Mouse (Mus musculus) effector memory CD4-positive, alpha-beta T cell, adult 7 months (primary cell): Measurements from ENCODE around the gene Gng11. TPM values are rescaled to one million over a fixed set of nuclear protein-coding genes. Genes with fewer than 3 reads are reported as not detected.

ENCODE experiments used
- polyA plus RNA-seq: library from polyadenylated mRNA; unstranded; fragments of 100-300 nt; shearing (Covaris generic); gene quantifications from one replicate; pipeline ENCODE4 v1.2.1, GENCODE M21; 2017

Gng11 gene
- not detected for polyA plus RNA-seq

DNA sequence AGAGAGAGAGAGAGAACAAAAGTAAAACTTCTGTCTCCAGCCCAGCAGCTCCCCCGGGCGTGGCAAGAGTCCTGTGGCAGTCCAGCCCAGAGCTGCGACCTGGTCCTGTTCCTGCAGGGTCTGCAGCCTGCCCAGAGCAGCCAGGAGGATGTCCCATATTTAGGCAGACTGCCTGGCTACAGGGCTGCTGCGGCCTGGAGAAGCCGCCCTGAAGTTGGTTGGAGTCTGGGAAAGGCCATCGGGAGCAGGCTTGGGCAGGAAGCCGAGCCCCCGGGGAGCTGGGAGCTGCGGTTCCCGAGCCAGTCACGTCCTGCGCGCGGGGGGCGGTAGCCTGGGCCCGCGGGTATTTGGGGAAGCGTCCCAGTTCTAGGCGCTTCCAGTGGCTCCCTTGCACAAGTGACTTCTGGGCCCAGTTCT lies at the start of gene Gng11:
TSS of gene Gng11 (plus strand) at position 15 of the 417 bp plus-strand sequence.

DNA sequence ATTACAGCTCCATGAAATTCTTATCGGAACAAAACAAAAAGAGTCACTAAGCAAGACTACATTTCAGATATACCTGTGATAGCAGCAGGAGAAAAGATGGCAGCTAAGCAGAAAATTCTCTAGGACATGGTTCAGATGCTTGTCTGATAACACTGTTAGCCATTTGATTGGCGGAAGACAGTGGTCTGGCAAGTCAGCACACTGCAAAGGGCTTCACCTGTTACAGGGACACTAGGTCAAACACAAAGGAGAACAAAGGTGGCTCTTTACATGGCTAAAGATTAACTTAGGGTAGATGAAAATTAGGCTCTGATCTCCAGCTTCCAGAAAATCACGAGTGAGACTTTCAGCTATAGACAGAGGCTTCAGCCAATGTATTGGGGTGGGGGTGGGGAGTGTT lies 15.0 kb upstream of the Gng11 start, which contains the start of gene Tfpi2:
TSS of gene Tfpi2 (minus strand) at position 170 of the 400 bp plus-strand sequence.

GRCm38 (mm10) chr6:3993492-3993891 lies 10.2 kb upstream of the Gng11 start, which contains the start of gene Gngt1:
Gngt1 (plus strand) TSS chr6:3993792.

Other genes starting within 250 kb of the Gng11 start
- gene Calcr, start 239.2 kb upstream of the Gng11 start, polyA plus RNA-seq: not detected
- 0.59 TPM for gene Tfpi2, start 15.0 kb upstream of the Gng11 start, polyA plus RNA-seq
- gene Gngt1, start 10.1 kb upstream of the Gng11 start, polyA plus RNA-seq: 0.50 TPM
- 17.9 TPM for gene Bet1, start 83.1 kb downstream of the Gng11 start, polyA plus RNA-seq